Mouse (Mus musculus): ENCODE data around the gene Hdac10.

Hdac10 gene

DNA sequence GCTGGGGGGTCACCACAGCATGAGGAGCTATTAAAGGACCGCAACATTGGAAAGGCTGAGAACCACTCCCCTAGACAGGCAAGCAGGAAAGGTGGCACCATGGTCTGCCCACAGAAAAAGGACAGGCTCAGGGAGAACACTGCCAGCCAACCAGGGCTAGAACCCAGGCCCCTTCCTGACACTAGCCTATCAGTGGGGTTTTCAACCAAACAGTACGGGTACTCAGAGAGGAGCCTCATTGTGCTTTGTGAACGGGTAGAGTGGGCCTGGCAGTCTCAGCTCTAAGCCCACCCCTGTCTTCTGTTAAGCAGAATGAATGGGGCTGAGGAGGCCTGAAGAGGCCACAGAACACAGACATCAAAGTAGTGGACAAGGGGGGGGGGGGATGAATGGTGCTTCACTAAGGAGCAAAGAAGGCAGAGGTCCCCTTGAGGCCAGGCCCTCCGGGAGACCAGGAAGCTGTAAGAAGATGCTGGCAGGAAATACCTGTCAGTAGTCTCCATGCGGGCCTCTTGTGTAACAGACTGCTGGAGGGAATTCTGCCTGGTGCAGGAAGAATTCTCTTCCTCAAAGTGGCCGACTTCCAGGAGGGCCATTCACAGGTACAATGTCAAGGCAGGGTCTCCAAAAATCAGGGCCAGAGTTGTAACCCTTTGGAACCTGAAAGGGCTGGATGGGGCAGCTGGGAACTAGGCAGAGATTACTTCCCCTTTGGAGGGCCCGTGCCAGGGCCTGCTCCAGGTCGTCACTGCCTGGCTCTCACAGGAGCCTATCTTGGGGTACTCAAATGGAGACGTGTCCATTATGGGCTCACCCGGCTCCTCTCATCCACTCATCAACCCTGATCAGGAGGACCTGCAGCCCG is 53.7 kb downstream of the Hdac10 start, which contains the start of gene Trabd:
Gene Trabd (plus strand): TSS at position 512 of the 865 bp plus-strand sequence.
- no peak for DNase-seq (ENCODE audit: low spot score)

GRCm38 (mm10) chr15:89073993-89074603 is 54.4 kb downstream of the Hdac10 start:
- no peak for DNase-seq (ENCODE audit: low spot score)
